Mouse (Mus musculus): ENCODE data around the gene Cd36.

Cd36 gene

GRCm38 (mm10) chr5:17770328-17770727 is 118.3 kb downstream of the Cd36 start:
- DNase-seq, result no peak

GRCm38 (mm10) chr5:17766006-17766677 is 122.5 kb downstream of the Cd36 start:
- no peak for DNase-seq

- no peak for DNase-seq
These were observed 135.1 kb downstream of the Cd36 start for GRCm38 (mm10) chr5:17753471-17754005.

- DNase-seq, result no peak
These were observed 140.3 kb downstream of the Cd36 start for GRCm38 (mm10) chr5:17748293-17748692.

DNA sequence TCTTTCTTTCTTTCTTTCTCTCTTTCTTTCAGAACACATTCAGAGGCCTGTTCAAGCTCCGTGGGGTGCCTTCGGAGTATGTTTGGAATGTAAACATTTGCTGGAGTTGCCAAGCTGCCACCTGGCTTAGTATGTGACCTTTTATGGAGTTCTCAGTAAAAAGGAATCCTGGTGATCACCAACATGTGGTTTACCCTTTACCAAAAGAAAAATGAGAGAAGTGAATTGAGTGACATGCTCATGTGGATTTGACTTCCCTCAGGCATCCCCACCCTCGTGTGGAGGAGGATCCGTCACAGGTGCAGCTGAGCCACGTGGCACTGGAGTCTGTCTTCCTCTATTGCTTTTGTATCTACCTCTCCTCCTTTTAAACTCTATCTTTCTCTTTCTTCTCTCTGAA is 141.5 kb downstream of the Cd36 start:
- DNase-seq, result no peak

GRCm38 (mm10) chr5:17746520-17746919 is 142.1 kb downstream of the Cd36 start:
- no peak for DNase-seq

DNA sequence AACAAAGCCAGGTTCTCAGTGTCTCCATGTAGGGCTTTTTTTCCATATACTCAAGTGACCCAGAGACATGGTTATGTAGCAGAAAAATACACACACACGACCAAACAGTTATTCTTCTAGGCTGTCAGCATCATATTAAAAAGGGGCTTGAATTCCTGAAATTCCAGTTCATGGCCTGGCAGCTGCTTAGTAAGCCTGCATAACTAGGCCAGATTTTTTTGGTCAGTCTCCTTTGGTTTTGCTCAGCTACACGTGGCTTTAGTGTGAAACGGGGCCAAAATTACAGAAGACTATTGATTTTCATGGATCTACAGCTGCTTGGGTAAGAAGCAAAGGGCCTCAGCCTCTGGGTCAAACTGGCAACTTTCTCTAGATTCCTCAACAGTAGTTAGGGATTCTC is 148.8 kb downstream of the Cd36 start:
- no peak for DNase-seq
